Mouse (Mus musculus): Measurements from ENCODE around the gene Foxp1. TPM values are rescaled to one million over a fixed set of nuclear protein-coding genes. Genes with fewer than 3 reads are reported as not detected.

Gene Foxp1
- polyA plus RNA-seq, 1 experiment from 2014 or later: 99.3 TPM

GRCm38 (mm10) chr6:99120776-99121766, 401.4 kb downstream of the Foxp1 start:
- Histone ChIP-seq H3K4me1 (0 out of 2 replicates have a peak, but pooled peaks cover 3% of the 10 kb centered on the region), H3K27ac (no peak overlapping the region), H3K27me3 (ENCODE audit: insufficient read depth, poor library complexity, severe bottlenecking) (no peaks in the 10 kb centered on the region), H3K4me3 (no peak overlapping the region), H3K9me3 (no peaks in the 10 kb centered on the region), H3K36me3 (no peaks in the 10 kb centered on the region)
- no peak for DNase-seq (ENCODE audit: low spot score)
- 86% methylated on average over 8 of the region's 8 CpGs for WGBS

GRCm38 (mm10) chr6:99118534-99118933, 404.0 kb downstream of the Foxp1 start:
- Histone ChIP-seq H3K27ac (no peak overlapping the region), H3K4me1 (0 out of 2 replicates have a peak, but pooled peaks cover 3% of the 10 kb centered on the region), H3K9me3 (no peaks in the 10 kb centered on the region), H3K36me3 (no peaks in the 10 kb centered on the region), H3K27me3 (ENCODE audit: insufficient read depth, poor library complexity, severe bottlenecking) (no peaks in the 10 kb centered on the region), H3K4me3 (no peak overlapping the region)
- no peak for DNase-seq (ENCODE audit: low spot score)
- WGBS: 69% methylated on average over 4 of the region's 4 CpGs

GRCm38 (mm10) chr6:99117411-99117810, 405.1 kb downstream of the Foxp1 start:
- no peak overlapping the region for H3K4me3 ChIP-seq
- H3K4me1 ChIP-seq: 0 out of 2 replicates have a peak, but pooled peaks cover 3% of the 10 kb centered on the region
- DNase-seq (ENCODE audit: low spot score): no peak
- no peak overlapping the region for H3K27ac ChIP-seq
- WGBS: 73% methylated on average over 1 of the region's 1 CpGs
- no peaks in the 10 kb centered on the region for H3K9me3 ChIP-seq
- H3K36me3 ChIP-seq: no peaks in the 10 kb centered on the region
- H3K27me3 ChIP-seq (ENCODE audit: insufficient read depth, poor library complexity, severe bottlenecking): no peaks in the 10 kb centered on the region

- Histone ChIP-seq H3K27ac (no peak overlapping the region), H3K4me3 (no peak overlapping the region), H3K9me3 (no peaks in the 10 kb centered on the region), H3K36me3 (no peaks in the 10 kb centered on the region), H3K4me1 (peaks cover 21% of the 10 kb centered on the region), H3K27me3 (ENCODE audit: insufficient read depth, poor library complexity, severe bottlenecking) (no peaks in the 10 kb centered on the region)
- no peak for DNase-seq (ENCODE audit: low spot score)
- WGBS: 88% methylated on average over 4 of the region's 4 CpGs
Observed at GRCm38 (mm10) chr6:99111856-99112255, 410.7 kb downstream of the Foxp1 start.

GRCm38 (mm10) chr6:99108417-99108816, 414.1 kb downstream of the Foxp1 start:
- Histone ChIP-seq H3K27ac (no peak overlapping the region), H3K36me3 (no peaks in the 10 kb centered on the region), H3K9me3 (no peaks in the 10 kb centered on the region), H3K27me3 (ENCODE audit: insufficient read depth, poor library complexity, severe bottlenecking) (no peaks in the 10 kb centered on the region), H3K4me3 (no peak overlapping the region), H3K4me1 (peaks cover 44% of the 10 kb centered on the region)
- no peak for DNase-seq (ENCODE audit: low spot score)
- 83% methylated on average over 4 of the region's 4 CpGs for WGBS

- no peak for DNase-seq (ENCODE audit: low spot score)
- no peak overlapping the region for H3K4me3 ChIP-seq
- no peaks in the 10 kb centered on the region for H3K27me3 ChIP-seq (ENCODE audit: insufficient read depth, poor library complexity, severe bottlenecking)
- 46% methylated on average over 6 of the region's 6 CpGs for WGBS
- H3K27ac ChIP-seq: peak overlapping the region; percentile 33; the same call in 1 of the 2 replicates
- H3K36me3 ChIP-seq: no peaks in the 10 kb centered on the region
- H3K9me3 ChIP-seq: no peaks in the 10 kb centered on the region
- peaks cover 48% of the 10 kb centered on the region for H3K4me1 ChIP-seq
Observed at GRCm38 (mm10) chr6:99107674-99108073, 414.8 kb downstream of the Foxp1 start.

- Histone ChIP-seq H3K4me1 (peaks cover 51% of the 10 kb centered on the region), H3K36me3 (no peaks in the 10 kb centered on the region), H3K9me3 (no peaks in the 10 kb centered on the region), H3K27me3 (ENCODE audit: insufficient read depth, poor library complexity, severe bottlenecking) (no peaks in the 10 kb centered on the region), H3K27ac (peak overlapping the region; percentile 53; the same call in 1 of the 2 replicates), H3K4me3 (no peak overlapping the region)
- 35% methylated on average over 6 of the region's 6 CpGs for WGBS
- DNase-seq (ENCODE audit: low spot score): no peak
Observed at GRCm38 (mm10) chr6:99107081-99107482, 415.4 kb downstream of the Foxp1 start.

GRCm38 (mm10) chr6:99105979-99106378, 416.5 kb downstream of the Foxp1 start:
- H3K27me3 ChIP-seq (ENCODE audit: insufficient read depth, poor library complexity, severe bottlenecking): no peaks in the 10 kb centered on the region
- H3K36me3 ChIP-seq: no peaks in the 10 kb centered on the region
- 0 out of 2 replicates have a peak overlapping the region, but pooled peaks have one; percentile 7 for H3K27ac ChIP-seq
- WGBS: 57% methylated on average over 4 of the region's 4 CpGs
- H3K9me3 ChIP-seq: no peaks in the 10 kb centered on the region
- H3K4me1 ChIP-seq: peaks cover 62% of the 10 kb centered on the region
- no peak overlapping the region for H3K4me3 ChIP-seq
- DNase-seq (ENCODE audit: low spot score): no peak

GRCm38 (mm10) chr6:99104446-99104845, 418.1 kb downstream of the Foxp1 start:
- DNase-seq (ENCODE audit: low spot score): no peak
- Histone ChIP-seq H3K27me3 (ENCODE audit: insufficient read depth, poor library complexity, severe bottlenecking) (no peaks in the 10 kb centered on the region), H3K4me1 (peaks cover 73% of the 10 kb centered on the region), H3K9me3 (no peaks in the 10 kb centered on the region), H3K4me3 (no peak overlapping the region), H3K27ac (no peak overlapping the region), H3K36me3 (no peaks in the 10 kb centered on the region)
- WGBS: 72% methylated on average over 7 of the region's 7 CpGs

GRCm38 (mm10) chr6:99103911-99104310, 418.6 kb downstream of the Foxp1 start:
- Histone ChIP-seq H3K36me3 (no peaks in the 10 kb centered on the region), H3K4me1 (peaks cover 77% of the 10 kb centered on the region), H3K27me3 (ENCODE audit: insufficient read depth, poor library complexity, severe bottlenecking) (no peaks in the 10 kb centered on the region), H3K9me3 (no peaks in the 10 kb centered on the region), H3K4me3 (no peak overlapping the region), H3K27ac (peak overlapping the region; percentile 9; the same call in 1 of the 2 replicates)
- 56% methylated on average over 3 of the region's 3 CpGs for WGBS
- DNase-seq (ENCODE audit: low spot score): no peak

- peak; percentile 80 for DNase-seq (ENCODE audit: low spot score)
- Histone ChIP-seq H3K4me1 (peaks cover 74% of the 10 kb centered on the region), H3K36me3 (no peaks in the 10 kb centered on the region), H3K9me3 (no peaks in the 10 kb centered on the region), H3K27me3 (ENCODE audit: insufficient read depth, poor library complexity, severe bottlenecking) (no peaks in the 10 kb centered on the region), H3K4me3 (peak overlapping the region; percentile 36), H3K27ac (peak overlapping the region; percentile 88)
- 11% methylated on average over 6 of the region's 6 CpGs for WGBS
Observed at GRCm38 (mm10) chr6:99101489-99101908, 421.0 kb downstream of the Foxp1 start.

- Histone ChIP-seq H3K9me3 (no peaks in the 10 kb centered on the region), H3K4me1 (peaks cover 73% of the 10 kb centered on the region), H3K36me3 (no peaks in the 10 kb centered on the region), H3K27me3 (ENCODE audit: insufficient read depth, poor library complexity, severe bottlenecking) (no peaks in the 10 kb centered on the region), H3K4me3 (no peak overlapping the region), H3K27ac (peak overlapping the region; percentile 88)
- WGBS: 23% methylated on average over 5 of the region's 5 CpGs
- no peak for DNase-seq (ENCODE audit: low spot score)
Observed at GRCm38 (mm10) chr6:99100331-99100730, 422.2 kb downstream of the Foxp1 start.

- DNase-seq (ENCODE audit: low spot score): no peak
Observed at GRCm38 (mm10) chr6:99099781-99100180, 422.7 kb downstream of the Foxp1 start.

More at GRCm38 (mm10) chr6:99099781-99100180, 422.7 kb downstream of the Foxp1 start:
- Histone ChIP-seq H3K27ac (peak overlapping the region; percentile 88; the same call in 1 of the 2 replicates), H3K27me3 (ENCODE audit: insufficient read depth, poor library complexity, severe bottlenecking) (no peaks in the 10 kb centered on the region), H3K36me3 (no peaks in the 10 kb centered on the region), H3K4me1 (peaks cover 77% of the 10 kb centered on the region), H3K4me3 (no peak overlapping the region), H3K9me3 (no peaks in the 10 kb centered on the region)
- 50% methylated on average over 4 of the region's 4 CpGs for WGBS
